Comparison of ENCODE assay signal across 8 mouse cellular contexts in genomic region chrX:158921838-158922450, GRCm38 (mm10).
DNase-seq lines count a peak whose midpoint lies in the region; ATAC-seq and TF ChIP-seq lines count a peak whose summit lies in the region.

No protein-coding gene starts in this region.

- no peak overlapping the region for H3K27ac ChIP-seq in liver, embryonic 14.5 days
- H3K27ac ChIP-seq in neural tube, embryonic 13.5 days (replicated peaks), result no peak overlapping the region

- no peaks in the 10 kb centered on the region; the same call in 1 of the 2 replicates for H3K27me3 ChIP-seq in liver, embryonic 14.5 days (ENCODE audit: control insufficient read depth, insufficient read depth, low read length)
- H3K27me3 ChIP-seq in neural tube, embryonic 13.5 days, result peaks cover 11% of the 10 kb centered on the region; the same call in 1 of the 2 replicates

- 31% methylated on average over 14 of the region's 14 CpGs for WGBS in liver, embryonic 14.5 days (ENCODE audit: insufficient replicate concordance)
- WGBS in neural tube, embryonic 13.5 days, result 23% methylated on average over 14 of the region's 14 CpGs

- DNase-seq in A20 (ENCODE audit: low read depth, low spot score), result peak; percentile 58
- peak; percentile 23 for DNase-seq in adrenal gland, adult 8-10 months
- DNase-seq in embryo, embryonic 11 days, result peak; percentile 70
- peak; percentile 31 to 53 for DNase-seq in gastrocnemius, postnatal 36 days
- DNase-seq in kidney, postnatal 25 days, result peak; percentile 64 to 74
- peak; percentile 4 to 11 (median 10) for DNase-seq in liver, embryonic 14.5 days (ENCODE audit: low read depth in 3 of 3, low spot score in 3 of 3)
- peak; percentile 60 for DNase-seq in thymus, postnatal 0 days (ENCODE audit: low spot score)

- TF ChIP-seq CTCF in liver, embryonic 14.5 days (IDR thresholded peaks at IDR 0.05; ENCODE audit: low read depth), result peak; percentile 46; the same call in 1 of the 2 replicates

- no peak overlapping the region for H3K4me2 ChIP-seq in liver, embryonic 14.5 days (ENCODE audit: low read depth)
- peak overlapping the region; percentile 42 for H3K4me2 ChIP-seq in neural tube, embryonic 13.5 days

- no peaks in the 10 kb centered on the region for H3K4me1 ChIP-seq in liver, embryonic 14.5 days (replicated peaks; ENCODE audit: control insufficient read depth in 2 of 2, insufficient read depth in 2 of 2, low read length in 1 of 2)
- H3K4me1 ChIP-seq in neural tube, embryonic 13.5 days (replicated peaks), result peaks cover 8% of the 10 kb centered on the region; the same call in 1 of the 2 replicates

- intact Hi-C loops in gastrocnemius, postnatal 36 days (cut with DNase I), result loop anchor here (5.0 to 10.0 kb wide), 2 partner anchors 970 to 1187 kb away; no protein-coding TSS in a partner anchor

- TF ChIP-seq EP300 in liver, embryonic 14.5 days (IDR thresholded peaks at IDR 0.05; ENCODE audit: low read depth), result no peak

- no peak for ATAC-seq in liver, embryonic 14.5 days (ENCODE audit: insufficient read depth)
- no peak for ATAC-seq in neural tube, embryonic 13.5 days (ENCODE audit: low read depth)

- H3K9me3 ChIP-seq in liver, embryonic 14.5 days (ENCODE audit: control insufficient read depth, low read length), result no peaks in the 10 kb centered on the region
- H3K9me3 ChIP-seq in neural tube, embryonic 13.5 days, result no peaks in the 10 kb centered on the region

- H3K4me3 ChIP-seq in liver, embryonic 14.5 days (ENCODE audit: insufficient read depth in 1 of 2, low read depth in 2 of 2, low read length in 2 of 2), result no peak overlapping the region
- 0 out of 2 replicates have a peak overlapping the region, but pooled peaks have one; percentile 12 for H3K4me3 ChIP-seq in neural tube, embryonic 13.5 days

- no peak overlapping the region for H3K9ac ChIP-seq in liver, embryonic 14.5 days (replicated peaks)
- H3K9ac ChIP-seq in neural tube, embryonic 13.5 days, result no peak overlapping the region

- no peaks in the 10 kb centered on the region for H3K36me3 ChIP-seq in liver, embryonic 14.5 days (replicated peaks; ENCODE audit: control insufficient read depth, insufficient read depth, low read depth)
- H3K36me3 ChIP-seq in neural tube, embryonic 13.5 days, result no peaks in the 10 kb centered on the region

Comparison
In these comparisons a context has a peak if more than half of its experiments do, and no peak if none do; other contexts are left out.
1. DNase-seq: peak in every context shown above with its lines; median percentile 70 in embryo, embryonic 11 days; 69 in kidney, postnatal 25 days; 60 in thymus, postnatal 0 days; 58 in A20; 42 in gastrocnemius, postnatal 36 days; 23 in adrenal gland, adult 8-10 months; 10 in liver, embryonic 14.5 days.